Mouse (Mus musculus): ENCODE measurements around the gene Adora1.

Gene Adora1

DNA sequence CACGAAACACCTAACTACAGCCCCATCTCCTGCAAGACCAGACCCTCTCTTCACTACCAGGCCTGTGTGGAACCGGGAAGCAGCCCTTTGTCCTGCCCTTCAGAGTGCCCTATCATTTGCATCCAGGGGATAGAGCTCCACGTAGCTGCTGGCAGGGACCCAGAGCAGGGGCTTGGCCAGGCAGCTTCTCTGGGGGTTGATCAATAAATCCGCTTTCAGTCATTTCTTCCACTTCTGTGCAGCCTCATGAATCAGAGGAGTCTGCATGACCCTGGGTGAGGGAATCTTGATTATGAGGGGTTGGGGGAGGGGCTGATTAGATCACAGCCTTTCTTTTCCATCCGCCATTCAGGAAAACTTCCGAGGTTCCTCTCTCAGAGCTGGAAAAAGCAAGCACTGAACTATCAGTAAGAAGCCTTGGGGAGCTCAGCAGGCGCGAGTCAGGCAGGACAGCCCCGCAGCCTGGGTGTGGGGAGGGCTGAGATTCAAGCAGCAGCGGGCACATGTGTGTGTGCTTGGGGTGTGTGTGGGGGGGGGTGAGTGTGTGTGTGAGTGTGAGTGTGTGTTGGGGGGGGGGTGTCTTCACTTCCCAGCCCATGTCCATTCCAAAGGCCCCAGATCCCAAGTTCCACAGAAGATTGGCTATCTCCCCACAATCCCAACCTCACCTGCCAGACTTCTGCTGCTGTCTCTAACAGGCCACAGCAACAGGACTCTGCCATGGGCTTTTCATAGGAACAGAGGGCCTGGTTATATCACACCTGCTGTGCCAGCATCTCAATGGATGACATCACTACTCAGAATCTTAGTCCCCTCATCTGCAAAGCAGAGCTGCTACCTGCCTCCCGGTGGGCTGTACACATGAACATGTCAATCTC lies 19.2 kb downstream of the Adora1 start:
- DNase-seq (ENCODE audit: low read depth, low spot score), result no peak

DNA sequence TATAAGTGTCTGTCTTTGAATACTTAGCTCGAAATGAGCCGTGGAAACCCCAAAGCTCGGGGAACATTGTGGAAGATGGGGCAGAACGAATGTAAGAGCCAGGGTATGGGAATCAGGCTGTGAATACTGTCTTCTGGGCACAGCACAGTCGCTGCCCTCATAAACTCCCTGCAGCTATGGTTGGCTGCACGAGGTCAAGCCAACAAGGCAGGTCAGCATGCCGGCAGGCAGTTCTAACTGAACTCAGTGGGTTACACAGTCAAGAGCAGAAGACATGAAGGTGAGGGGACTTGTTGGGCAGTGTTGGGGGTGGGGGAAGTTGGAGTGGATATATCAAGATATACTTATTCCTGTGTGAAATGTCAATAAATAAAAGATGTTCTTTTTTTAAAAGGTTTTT lies 20.2 kb downstream of the Adora1 start:
- DNase-seq (ENCODE audit: low read depth, low spot score), result no peak

DNA sequence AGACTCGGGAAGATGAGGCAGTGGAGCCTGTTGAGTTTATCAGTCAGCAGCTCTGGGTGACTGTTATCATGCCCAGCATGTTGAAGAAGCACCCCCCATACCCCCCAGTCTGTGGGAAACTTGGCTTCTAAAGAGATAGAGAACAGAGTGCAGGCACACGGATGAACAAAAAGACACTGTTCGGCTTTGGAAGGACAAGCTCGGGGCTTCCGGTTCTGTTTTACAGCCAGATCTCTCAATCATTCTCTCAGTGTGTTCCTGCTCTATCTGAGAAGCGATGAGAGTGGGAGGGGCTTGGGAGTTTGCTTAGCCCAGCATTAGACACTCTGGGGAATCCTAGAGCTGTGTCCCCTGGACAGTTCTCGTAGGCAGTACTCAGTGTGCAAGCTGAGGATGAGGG lies 21.8 kb downstream of the Adora1 start:
- no peak for DNase-seq (ENCODE audit: low read depth, low spot score)

DNA sequence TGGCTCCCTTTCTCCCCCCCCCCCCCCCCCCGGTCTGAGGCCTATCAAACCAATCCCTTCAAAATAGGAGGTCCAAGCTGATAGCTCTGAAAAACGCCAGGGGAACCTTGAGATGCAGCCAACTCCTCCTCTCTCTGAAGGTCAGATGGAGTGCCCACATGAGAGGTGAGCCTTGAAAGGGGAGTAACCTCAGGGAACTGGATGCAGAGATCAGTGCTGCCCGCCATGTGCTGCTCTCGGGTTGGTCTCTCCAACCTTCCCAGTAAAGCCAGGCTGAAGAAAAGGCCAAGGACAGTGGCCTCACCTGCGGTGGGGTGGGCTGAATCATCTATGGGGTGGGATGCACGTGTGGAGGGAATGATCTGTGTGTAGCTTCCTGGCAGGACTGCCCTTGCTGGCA lies 22.9 kb downstream of the Adora1 start:
- DNase-seq (ENCODE audit: low read depth, low spot score), result no peak

DNA sequence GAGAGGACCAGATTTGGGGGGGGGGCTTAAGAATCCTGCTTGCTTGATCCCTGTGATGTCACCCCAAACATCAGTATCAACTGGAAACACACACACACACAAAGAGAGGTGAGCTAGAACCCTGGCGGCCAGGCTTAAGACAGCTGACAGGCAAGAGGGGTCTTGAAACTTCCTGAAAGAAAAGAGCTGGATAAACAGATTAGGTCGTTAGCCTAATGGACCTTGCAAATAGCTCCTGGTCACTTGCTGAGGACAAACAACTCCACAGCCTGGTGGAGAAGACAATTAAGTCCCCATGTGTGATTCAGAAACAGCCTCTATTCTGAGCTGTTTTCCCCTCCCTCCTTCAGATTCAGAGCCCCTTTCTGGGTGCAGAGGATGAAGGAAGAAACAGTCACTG lies 23.6 kb downstream of the Adora1 start:
- DNase-seq (ENCODE audit: low read depth, low spot score), result no peak

DNA sequence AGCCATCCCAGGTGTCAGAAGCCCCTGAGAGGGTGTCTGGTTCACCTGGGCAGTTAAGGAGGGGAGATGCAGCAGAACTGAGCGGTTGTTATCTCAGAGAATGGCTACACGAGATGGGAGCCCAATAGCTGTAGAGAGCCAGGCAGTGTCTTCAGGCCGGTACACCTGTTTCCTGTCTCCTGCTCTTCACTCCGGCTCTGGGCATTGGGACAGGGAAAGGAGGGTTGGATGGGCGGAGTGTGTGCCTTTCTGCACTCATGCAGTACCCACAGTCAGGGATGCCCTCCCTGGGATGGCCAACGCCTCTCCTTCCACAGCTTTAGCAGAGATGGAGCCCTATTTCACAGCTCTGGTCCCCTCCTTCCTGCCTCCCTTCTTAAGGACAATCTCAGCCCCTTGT lies 24.2 kb downstream of the Adora1 start:
- no peak for DNase-seq (ENCODE audit: low read depth, low spot score)

DNA sequence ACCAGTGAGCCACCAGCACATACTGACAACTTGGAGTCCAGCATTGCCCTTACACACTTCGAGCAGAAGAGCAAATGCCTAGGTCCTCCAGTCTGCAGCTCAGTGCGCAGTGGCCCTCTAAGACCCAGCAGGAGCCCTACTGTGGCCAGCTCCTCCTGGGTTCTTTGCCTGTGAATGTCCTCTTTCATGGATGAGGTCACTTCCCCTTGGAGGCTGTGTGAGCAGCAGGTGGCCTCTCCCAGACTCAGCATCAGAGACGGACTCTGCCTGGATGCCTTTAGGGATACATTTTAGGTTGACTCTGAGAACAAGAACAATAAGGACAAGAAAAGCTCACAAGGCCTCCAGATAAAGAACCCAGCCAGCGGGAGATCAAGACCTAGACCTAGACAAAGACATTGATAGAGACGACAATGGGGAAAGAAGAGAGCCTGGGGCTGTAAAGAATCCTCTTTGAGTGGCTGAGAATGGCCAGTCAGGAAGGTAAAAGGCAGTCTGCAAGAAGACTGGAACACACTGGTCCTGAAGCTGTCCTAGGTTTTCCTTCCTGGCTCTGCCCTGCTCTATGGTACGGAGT lies 25.0 kb downstream of the Adora1 start:
- DNase-seq (ENCODE audit: low read depth, low spot score), result no peak

DNA sequence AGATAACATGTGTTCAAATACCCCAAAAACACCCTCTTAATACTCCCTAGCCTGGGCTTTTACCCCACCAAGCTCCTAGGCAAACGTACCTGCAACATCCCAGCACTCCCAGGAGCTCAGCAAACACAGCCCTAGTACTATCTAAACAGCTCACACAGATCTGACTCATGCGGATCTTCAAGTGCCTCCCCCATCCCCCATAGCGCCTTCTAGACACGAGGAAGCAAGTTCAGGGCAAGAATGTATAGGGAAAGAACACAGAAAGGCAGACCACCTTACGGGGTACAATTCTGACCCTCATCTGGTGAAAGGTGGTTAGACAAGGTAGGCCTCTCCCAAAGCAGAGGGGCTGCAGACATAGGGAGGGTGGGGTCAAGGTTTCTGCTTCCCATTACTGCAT lies 29.1 kb downstream of the Adora1 start:
- DNase-seq (ENCODE audit: low read depth, low spot score), result no peak

DNA sequence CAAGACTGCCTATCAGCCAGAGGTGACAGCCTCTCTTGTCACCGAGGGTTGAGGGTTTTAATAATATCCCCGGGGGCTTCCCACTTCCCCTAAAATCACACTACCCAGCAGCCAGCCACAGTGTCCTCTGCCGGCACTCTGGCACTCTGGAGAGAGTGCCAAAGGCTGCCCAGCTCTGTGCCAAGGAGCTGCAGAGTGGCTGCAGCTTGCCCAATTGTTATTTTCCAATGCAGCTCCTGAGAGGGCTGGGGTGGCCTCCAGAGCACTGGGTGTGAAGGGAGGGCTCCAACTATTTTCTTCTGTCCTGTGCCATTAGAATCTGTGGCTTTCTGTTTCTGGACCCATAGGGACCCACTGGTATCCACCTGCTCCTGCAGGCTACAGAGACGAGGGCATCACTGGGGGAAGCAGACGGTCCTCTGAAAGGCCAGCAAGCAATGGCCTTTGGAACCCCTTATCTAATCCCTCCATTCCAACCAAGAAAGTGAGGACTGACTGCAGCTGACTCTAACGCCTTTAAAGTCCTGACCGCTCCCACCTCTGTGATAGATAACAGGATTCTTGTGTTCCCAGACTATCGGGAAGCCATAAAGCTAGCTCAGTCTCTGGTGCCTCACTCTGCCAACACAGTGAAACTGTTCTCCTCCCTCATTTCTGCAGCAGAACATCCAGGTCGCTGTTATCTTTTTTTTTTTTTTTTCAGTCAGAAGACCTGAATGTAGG lies 29.8 kb downstream of the Adora1 start:
- DNase-seq (ENCODE audit: low read depth, low spot score), result no peak

DNA sequence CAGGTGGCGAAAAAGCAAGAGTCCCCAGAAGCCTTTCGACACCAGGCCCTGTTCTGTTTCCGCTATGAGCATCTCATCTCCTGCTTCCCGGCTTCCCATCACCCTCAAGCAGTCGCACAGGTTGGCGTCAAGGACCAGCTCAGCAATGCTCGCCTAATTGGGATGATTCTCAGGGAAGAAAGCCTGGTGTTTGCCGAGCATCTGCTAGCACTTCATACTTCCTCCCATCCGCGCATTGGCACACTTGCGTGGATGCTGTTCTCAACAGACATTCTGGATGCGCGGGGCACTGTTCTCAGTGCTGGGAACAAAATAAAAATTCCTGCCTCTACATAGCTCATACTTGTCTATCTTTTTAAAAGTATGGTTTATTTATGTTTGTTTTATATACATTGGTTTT lies 31.0 kb downstream of the Adora1 start:
- no peak for DNase-seq (ENCODE audit: low read depth, low spot score)

DNA sequence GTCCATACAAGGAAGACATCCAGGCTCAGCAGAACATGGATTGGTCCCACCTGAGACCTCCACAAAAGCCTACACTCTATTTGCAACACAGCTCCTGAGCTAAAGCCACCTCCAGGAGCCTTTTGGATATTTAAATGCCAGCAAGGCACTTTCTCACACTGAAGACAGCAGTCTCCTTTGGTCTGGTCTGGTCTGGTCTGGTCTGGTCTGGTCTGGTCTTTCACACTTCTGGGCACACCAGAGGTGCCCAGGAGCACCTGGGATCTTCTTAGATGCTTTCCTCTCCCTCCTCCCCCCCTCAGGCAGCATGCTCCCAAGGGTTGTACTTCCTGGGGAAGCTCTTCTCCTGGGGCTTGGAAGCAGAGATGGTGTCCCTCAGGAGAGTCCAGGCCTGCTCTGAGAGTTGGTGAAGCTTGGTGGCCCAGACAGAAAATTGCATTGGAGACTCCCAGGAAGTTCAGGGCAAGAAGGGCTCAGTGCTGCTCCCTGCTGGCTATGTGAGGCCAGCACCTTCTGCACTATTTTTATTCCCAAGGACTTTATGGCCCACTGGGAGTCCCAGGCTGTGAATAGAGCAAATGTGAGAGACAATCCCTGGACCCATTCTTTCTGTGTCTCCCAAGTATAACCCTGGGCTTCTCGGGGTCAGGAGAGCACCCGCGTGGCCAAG lies 33.3 kb downstream of the Adora1 start:
- DNase-seq (ENCODE audit: low read depth, low spot score), result peak; percentile 8

DNA sequence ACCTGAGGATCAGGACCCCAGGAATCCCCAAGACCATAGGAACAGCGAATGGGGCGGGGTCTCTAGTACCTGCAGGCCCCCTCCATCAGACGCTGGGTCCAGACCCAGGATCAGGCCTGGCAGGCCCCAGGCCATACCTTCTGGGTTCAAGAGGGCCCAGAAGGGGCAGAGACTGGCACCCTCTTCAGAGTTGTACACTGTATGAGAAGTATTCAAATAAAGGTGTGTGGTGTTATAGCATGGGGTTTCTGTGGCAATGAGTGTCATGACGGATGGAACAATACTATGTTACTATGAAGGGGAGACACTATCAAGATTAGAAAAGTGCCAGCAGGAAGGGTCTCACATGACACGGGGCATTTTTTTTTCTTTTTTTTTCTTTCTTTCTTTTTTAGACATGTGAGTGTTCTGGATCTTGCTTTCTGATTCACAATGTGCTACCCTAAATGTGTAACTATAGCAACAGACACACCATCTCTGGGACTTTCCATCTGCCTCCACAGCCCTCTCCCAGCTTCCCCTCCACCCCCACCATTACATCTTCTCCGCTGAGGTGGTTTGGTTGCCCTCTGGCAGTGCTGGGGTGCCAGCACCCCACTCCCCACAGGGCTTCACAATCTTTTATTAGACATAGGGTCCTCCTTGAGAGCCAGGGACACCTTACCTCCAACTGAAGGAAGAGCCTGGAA lies 34.1 kb downstream of the Adora1 start:
- no peak for DNase-seq (ENCODE audit: low read depth, low spot score)

DNA sequence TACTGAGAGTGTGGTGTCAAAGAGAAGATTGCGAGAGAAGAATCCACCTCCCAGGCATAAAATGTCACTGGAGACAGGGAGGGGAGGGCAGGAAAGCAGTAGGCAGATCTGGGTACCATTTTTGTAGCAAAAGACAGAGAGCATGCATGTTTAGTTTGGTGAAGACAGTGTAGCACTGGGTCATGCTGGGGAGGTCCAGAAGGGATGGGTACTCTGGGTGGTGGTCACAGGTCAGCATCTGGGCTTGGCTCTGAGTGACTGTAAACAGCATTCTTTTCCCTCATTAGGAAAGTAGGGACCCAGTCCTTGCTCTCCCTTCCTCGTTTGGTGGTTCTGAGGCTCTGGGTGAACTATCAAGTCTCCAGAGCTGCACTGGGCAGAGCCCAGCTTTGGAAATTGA lies 34.8 kb downstream of the Adora1 start:
- DNase-seq (ENCODE audit: low read depth, low spot score), result no peak

DNA sequence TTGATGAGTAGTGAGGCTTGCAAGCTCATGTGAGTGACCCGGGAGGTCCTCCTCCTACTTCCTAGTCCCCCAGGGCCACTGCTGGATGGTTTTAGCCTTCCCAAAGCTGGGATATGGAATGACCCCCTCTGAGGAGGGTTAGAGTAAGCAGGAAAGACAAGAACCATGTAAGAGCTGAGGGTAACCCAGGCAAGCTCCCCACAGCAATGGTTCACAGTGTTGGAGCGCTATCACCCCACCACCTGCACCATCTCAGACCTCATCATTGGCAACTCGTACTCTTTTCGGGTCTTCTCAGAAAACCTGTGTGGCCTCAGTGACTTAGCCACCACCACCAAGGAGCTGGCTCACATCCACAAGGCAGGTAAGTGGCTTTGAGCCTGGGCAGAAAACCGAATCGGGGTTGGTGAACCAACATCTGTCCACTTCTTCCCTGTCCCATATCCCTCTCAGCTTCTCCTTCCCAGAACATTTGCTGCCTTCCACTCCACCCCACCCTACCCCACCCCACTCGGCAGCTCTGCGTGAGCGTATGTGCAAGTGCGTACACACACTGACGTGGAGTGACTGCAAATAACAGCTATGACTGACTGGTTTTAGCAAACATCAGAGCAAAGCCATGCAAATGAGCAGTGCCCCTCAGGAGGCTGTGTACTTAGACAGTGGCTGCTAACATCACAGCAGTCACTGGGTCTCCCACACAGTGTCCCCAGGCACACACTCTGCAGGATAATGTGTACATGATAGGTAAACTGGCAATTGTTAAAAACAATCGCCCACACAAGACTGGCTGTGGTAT lies 36.8 kb downstream of the Adora1 start:
- no peak for DNase-seq (ENCODE audit: low read depth, low spot score)

DNA sequence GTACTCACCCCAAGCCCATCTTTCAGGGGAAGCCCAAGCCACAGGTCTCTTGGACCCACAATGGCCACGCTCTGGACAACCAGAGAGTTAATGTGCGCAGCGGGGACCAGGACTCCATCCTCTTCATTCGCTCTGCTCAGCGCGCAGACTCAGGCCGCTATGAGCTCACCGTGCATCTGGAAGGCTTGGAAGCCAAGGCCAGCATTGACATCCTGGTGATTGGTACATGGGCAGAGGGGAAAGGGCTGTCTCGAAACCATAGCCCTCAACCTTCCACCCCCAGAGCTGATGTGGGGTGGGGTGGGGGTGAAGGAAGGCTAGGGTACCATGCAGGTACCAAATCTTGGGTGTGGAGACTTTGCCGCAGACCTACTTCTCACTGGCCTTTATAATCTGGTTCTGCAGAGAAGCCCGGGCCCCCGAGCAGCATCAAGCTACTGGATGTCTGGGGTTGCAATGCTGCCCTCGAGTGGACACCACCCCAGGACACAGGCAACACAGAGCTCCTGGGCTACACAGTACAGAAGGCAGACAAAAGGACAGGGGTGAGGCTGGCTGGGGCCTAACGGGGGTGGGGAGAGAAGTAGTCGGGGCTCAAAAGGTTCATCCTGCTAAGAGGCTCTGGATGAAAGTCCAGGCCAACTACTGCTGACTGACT lies 37.8 kb downstream of the Adora1 start:
- no peak for DNase-seq (ENCODE audit: low read depth, low spot score)

DNA sequence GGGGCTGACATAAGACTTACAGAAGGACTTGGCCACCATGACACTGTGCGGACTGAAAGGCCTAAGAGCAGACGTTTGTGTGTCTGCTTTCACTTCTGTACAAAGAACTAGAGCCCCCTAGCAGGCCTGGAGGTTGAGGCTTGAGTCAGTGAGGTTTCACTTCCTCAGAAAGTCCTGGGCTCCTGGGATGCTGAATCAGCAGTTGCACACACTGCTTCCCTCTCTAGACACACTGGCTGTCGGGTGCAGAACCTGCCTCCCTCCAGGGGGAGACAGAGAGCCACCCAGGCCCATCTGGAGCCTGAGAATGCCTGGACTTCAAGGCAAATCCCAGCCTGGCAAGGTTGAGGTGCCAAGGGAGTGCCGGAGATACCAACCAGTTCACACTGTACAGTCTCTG lies 38.8 kb downstream of the Adora1 start:
- no peak for DNase-seq (ENCODE audit: low read depth, low spot score)

DNA sequence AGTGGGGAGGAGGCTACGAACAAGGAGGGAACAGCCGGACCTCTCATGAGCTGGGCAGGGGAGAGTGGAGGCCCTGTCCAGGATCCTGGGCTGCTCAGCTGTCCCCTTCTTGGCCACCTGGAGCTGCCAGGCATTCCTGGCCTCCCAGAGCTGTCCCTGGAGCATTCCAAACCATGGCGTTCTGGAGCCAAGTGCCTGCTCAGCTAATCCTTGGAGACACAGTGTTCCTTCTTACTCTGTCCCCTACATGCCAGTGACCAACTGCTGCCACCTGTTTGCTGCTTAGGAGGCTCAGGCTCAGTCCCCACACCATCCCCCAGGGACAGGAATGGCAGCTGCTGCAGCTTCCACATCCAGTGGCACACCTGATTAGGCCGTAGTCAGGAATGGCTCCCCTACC lies 39.3 kb downstream of the Adora1 start:
- no peak for DNase-seq (ENCODE audit: low read depth, low spot score)

DNA sequence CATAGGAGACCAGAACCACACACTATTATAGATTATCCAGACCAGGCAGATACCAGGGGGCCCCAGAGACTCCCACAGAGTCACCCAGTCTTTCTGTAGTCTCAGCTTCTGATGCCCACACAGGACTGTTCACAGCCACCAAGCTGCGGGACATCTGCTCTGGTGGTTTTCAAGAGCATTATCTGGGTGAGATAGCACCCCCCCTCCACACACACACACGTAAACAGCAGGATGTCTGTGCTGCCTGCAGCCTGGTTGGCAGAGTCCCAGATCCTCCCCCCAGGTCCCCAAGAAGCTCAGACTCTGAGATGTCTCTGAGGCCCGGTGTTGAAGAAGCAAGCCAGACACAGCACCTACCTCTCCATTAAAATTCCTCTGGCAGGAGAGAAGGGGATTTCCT lies 39.7 kb downstream of the Adora1 start:
- no peak for DNase-seq (ENCODE audit: low read depth, low spot score)

DNA sequence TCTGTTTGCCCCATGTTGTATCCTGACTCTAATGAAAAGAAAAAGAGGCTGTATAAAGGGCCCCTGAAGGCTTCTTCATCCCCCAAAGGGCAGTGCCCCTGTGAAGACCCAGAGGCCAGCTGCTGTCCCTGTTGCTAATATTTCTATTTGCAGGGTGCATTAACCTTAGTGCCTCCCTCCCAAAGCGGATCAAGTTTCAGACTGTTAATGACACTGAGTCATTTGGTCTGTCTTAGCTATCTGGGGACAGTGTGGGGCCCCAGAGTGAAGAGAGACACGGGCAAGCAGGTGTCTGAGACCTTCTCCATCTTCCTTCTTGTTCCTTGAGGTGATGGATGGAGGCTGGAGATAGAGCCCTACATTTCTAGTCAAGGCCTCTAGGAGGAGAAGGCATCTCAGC lies 40.1 kb downstream of the Adora1 start:
- no peak for DNase-seq (ENCODE audit: low read depth, low spot score)

DNA sequence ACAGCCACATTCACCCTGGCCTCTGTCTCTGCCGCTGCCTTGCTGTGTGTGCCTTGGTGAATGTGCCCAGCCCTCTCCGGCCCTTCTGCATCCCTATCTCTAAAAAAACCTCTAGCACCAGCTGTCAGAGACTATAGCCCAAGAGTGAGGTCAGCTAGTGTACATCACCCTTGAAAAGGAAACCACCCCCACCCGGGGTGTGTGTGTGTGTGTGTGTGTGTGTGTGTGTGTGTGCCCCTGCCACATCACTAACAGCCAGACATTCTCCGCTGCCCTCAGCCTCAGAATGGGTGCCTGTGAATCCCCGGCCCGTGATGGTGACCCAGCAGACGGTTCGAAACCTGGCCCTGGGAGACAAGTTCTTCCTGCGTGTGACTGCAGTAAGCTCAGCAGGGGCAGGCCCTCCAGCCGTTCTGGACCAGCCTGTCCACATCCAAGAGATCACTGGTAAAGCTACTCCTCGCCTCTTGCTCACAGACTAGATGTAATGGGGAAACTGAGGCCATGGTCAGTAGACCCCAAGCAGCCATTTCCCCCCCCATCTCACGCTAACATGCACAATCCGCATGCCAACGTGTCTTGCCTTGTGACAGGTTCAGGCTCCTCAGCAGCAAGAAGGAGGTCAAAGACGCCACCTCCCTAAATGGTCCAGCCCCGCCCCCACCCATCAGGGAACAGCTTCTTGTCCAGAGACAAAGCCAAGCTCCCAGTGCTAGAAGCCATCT lies 40.8 kb downstream of the Adora1 start:
- DNase-seq (ENCODE audit: low read depth, low spot score), result no peak
